Mouse (Mus musculus): ENCODE measurements around the gene Ank2. TPM values are rescaled to one million over a fixed set of nuclear protein-coding genes. Genes with fewer than 3 reads are reported as not detected.

Ank2 gene
- polyA plus RNA-seq (2012) = 0.01 and 0.25 TPM in 2 replicates

DNA sequence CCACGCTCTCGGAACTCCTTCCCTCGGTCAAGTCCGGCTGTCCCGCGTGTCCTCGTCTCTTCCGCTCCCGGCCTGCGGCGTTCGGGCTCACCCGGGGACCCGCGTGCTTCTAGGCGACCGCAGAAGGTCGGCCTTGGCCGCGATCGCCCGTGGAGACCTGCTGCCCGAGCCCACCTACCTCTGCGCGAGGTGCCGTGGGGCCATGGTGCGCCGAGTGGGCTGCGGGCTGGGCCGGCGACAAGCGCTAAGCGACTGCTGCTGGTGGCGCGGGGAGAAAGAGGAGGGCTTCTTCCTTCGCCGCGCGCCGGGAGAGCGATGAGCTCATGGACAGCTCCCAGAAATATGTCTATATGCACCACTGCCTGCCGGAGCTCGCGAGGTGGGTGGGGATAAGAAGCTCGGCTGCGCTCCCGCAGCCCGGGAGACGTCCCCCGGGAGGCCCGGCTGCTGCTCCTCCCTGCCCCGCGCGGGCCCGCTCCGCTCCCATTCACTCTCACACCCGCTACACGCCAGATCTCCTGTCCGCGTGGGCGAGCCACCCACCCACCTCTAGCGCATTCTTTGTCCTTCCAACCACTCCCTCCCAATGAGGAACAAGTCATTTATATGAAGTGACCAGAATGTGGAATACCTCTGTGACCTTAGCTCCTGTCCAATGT is at the start of gene Ank2:
Gene Ank2, minus strand, starts transcription at position 609 of the 659 bp plus-strand sequence.

Other genes with a start within 250 kb of the Ank2 start
- gene Larp7, start 54.0 kb upstream of the Ank2 start, polyA plus RNA-seq (2012) = 45.3 and 66.4 TPM in 2 replicates
- gene Zgrf1, start 54.1 kb upstream of the Ank2 start, polyA plus RNA-seq (2012) = 0.75 and 0.95 TPM in 2 replicates
- 0.05 and 0.06 TPM in 2 replicates for gene Neurog2, start 133.8 kb upstream of the Ank2 start, polyA plus RNA-seq (2012)

Data from megakaryocyte-erythroid progenitor cell, adult 5 weeks (primary cell).